Mouse (Mus musculus): ENCODE data around the gene Olfr282.
"Not testable (repeated sequence)": the region's sequence is repeated elsewhere in the genome, so short reads cannot be mapped to it uniquely, and the experiment has no call there.

The Olfr282 gene

GRCm38 (mm10) chr15:98430925-98431324 lies at the start of gene Olfr282:
TSS of gene Olfr282 (plus strand) at chr15:98431225.
- not testable (repeated sequence) for DNase-seq

- DNase-seq = no peak
Measured at GRCm38 (mm10) chr15:98387621-98388020, 43.4 kb upstream of the Olfr282 start.

GRCm38 (mm10) chr15:98389796-98390195 lies 41.2 kb upstream of the Olfr282 start:
- peak; percentile 46 for DNase-seq

GRCm38 (mm10) chr15:98391081-98391902 lies 39.7 kb upstream of the Olfr282 start:
- no peak for DNase-seq

GRCm38 (mm10) chr15:98391903-98392187 lies 39.2 kb upstream of the Olfr282 start:
- DNase-seq = no peak

DNA sequence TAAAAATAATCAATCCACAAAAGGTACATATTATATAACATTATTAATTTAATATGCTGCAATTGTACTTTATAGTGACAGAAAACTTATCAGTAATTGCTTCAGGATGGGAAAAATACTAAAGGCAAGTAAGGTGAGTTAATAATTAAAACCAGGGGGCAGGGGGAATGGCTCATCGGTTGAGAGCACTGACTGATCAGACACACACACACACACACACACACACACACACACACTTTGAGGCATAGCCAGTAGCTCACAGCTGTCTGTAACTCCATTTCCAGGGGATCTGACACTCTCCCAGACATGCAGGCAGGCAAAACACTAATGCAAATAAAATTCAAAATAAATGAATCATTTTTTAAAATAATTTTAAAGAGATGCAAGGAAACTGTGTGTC lies 33.9 kb upstream of the Olfr282 start:
- DNase-seq = peak; percentile 4

DNA sequence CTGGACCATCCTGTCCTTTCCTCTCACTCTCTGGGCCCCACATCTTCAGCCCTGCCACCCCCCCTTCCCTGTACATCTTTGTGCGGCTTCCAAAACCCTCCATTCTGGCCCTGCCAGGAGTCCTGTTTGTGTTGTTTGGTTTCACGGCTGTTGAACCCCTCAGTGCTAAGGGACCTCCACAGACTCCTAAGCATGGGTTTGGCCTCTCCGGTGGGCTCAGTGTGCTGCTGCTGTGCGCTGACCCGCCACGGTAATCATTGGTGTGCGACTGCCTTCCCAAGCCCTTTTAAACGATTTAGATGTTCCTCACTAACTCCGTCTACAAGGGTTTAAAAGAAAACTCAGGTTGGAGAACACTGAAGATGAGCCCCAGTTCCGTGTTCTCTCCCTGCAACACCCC lies 28.7 kb upstream of the Olfr282 start:
- no peak for DNase-seq

DNA sequence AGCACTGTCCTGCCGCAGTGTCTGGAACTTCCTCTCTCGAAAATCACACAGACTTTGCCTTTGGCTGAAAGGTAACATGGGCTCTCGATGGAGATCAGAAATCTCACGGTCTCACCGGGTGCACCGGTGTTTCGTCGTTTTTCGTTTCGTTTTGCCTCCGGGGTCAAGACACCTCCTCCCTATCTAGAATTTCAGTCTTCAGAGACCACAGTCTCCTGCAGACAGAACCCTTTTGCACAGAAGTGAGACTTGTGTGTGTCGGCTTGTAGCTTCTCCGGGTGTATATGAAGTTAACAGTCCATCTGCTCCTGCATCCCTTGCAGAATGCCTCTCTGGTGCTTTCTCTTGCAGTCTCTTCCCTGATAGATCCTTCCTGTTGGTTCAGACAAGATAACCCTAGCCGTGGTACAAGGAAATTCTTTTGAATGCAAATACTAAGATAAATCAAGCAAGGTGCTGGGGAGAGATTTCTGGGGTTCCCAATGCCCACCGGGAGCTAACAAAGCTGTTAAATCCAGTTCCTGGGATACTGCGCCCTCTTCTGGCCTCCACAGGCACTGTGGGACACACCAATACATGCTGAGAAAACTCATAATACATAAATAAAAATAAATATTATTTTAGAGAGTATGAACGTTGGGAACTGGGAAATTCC lies 22.5 kb upstream of the Olfr282 start:
- DNase-seq = no peak

DNA sequence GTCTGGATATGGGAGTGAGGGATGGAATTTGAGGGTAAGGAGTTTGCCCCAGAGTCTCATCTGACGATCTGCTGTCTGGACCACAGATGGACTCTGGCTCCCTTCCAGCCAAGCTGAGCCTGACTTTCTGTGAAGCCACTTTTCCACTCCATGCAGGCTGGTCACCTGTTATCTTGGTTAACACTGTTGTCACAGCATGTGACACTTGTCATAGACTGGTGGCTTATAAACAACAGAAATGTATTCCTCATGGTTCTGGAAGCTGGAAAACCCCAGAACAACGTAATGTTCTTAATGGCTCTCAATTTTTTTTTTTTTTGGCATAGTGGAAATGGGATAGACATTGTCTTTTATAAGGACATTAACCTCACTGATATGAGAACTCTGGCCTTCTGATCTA lies 21.4 kb upstream of the Olfr282 start:
- DNase-seq = no peak

GRCm38 (mm10) chr15:98410249-98410648 lies 20.8 kb upstream of the Olfr282 start:
- no peak for DNase-seq

DNA sequence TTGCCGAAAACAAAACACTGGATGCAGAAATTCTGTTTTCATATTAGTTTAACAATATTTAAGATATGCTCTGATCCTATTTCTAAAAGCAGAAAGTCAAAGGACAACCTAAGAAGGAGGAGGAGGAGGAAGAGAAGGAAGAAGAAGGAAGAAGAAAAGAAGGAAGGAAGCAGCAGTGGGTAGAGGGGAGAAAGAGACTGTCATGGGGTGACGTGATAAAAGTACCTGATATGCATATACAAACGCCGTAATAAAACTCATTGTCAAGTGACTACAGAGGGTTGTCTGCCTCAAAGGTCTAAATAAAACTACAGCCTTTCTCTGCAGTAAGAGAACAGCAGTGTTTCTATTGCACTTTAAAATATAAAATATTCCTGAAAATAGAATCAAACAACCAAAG lies 15.0 kb upstream of the Olfr282 start:
- DNase-seq = no peak

- DNase-seq = not testable (repeated sequence)
Measured at GRCm38 (mm10) chr15:98416802-98417201, 14.2 kb upstream of the Olfr282 start.

DNA sequence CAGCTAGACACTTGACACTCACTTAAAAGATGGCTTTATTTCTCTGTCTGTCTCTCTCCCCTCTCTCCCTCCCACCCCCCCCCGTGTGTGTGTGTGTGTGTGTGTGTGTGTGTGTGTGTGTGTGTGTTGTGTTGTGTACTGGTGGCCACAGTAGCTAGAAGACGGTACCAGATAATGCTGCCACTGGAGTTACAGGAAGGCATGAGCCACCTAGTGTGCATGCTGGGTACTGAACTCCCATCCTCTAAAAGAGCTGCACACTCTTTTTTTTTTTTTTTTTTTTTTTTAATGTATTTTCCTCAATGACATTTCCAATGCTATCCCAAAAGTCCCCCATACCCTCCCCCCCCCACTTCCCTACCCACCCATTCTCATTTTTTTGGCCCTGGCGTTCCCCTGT lies 13.7 kb upstream of the Olfr282 start:
- not testable (repeated sequence) for DNase-seq

DNA sequence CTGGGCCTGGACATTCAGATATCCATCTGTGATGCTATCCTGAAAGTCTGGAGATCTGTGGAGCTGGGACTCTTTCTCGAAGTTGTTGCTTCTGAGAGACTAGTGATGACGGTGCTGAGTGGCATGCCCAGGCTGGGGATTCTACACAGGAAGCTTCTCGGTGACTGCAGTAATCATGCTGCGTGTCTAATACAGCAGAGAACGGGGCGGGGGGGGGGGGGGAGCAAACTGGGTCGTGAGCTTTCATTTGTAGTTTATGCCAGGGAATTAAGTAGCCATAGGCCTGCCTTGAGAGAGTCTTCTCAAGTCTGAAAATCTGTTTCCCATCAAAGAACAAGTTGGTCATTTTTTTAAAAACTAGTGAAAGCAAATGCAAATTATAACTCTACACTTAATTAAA lies 12.9 kb upstream of the Olfr282 start:
- DNase-seq = no peak

DNA sequence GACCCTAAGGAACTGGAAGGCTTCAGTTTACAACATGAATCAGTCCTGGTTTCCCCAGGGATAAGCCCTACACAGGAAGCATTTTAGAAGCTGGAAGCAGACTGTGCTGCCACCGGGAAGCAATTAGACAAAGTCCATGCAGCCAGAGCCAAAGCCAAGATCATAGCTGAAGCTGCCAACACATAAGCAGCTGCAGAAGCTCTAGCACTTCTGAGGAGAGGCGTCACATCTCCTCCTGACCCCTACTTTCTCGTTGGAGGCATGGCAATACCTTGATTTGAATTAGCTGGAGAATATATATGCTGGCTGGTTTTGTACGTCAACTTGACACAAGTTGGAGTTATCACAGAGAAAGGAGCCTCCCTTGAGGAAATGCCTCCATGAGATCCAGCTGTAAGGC lies 10.1 kb upstream of the Olfr282 start:
- DNase-seq = no peak

- DNase-seq = no peak
Measured at GRCm38 (mm10) chr15:98424326-98424725, 6.7 kb upstream of the Olfr282 start.

DNA sequence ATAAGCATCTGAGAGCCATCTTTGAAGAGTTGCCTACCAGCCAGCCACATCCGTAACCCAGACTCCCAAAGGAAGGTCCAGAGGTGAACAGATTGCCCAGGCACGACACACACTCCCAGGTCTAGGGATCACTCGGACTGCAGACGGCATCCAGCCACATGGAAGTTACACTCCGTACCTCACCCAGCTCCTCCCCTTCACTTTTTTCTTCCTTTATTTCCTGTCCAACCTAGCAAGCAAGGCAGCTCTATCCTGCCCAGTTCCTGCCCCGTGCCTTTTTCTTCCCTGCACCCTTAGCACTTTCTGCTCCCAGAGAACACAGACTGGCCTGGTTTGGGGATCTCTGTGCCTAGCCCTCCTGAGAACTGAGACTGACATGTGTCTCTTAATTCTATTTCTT lies 6.3 kb upstream of the Olfr282 start:
- DNase-seq = no peak

DNA sequence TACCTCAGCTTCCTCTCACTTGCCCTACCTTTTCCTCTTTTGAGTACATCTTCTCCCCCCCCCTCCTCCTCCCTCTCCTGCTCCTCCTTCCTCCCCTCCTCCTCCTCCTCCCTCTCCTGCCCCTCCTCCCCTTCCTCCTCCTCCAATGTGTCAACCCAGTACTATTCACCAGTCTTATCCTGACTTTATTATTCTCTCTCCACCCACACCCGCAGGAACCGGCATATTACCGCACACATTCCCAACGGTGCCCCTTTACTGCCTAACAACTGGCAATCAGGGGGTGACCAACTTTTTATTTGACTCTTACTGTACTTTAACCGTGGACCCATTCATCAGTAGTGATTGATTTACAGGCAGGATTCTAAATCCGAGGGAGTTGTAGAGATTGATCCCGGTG lies 5.8 kb upstream of the Olfr282 start:
- no peak for DNase-seq

GRCm38 (mm10) chr15:98444561-98444960 lies 13.5 kb downstream of the Olfr282 start:
- no peak for DNase-seq

- peak; percentile 77 for DNase-seq
Measured at GRCm38 (mm10) chr15:98448521-98448920, 17.5 kb downstream of the Olfr282 start.

- no peak for DNase-seq
Measured at GRCm38 (mm10) chr15:98452288-98452687, 21.3 kb downstream of the Olfr282 start, which contains the start of gene Olfr281. TSS of gene Olfr281 (plus strand) at chr15:98452588.

- DNase-seq = no peak
Measured at GRCm38 (mm10) chr15:98469596-98469995, 38.6 kb downstream of the Olfr282 start, which contains the start of gene OR5BS1P. TSS of gene OR5BS1P (plus strand) at chr15:98469896.

- no peak for DNase-seq
Measured at GRCm38 (mm10) chr15:98471539-98471938, 40.5 kb downstream of the Olfr282 start.

- DNase-seq = no peak
Measured at GRCm38 (mm10) chr15:98474958-98475357, 43.9 kb downstream of the Olfr282 start.

DNA sequence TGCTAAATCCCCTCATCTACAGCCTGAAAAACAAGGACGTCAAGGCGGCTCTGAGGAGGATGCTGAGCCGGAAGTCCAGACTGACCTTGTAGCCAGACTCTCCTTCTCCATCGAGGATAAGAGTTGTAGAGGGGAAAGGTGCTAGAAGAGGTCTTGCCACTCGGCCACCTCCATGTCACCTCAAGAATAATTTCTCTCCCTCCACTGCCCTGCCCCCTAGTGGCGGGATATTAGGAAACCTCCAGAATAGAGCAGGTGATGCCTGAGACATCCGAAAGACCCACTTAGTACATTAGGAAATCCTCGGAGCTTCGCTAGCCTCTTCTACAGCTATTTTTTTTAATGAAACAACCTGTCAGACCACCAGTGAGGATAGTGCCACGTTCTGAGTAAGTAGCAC lies 44.4 kb downstream of the Olfr282 start:
- no peak for DNase-seq
